Mouse (Mus musculus) liver, embryonic 12.5 days (tissue): ENCODE measurements at regions not wholly inside any gene's neighbourhood (a gene's known extent, or its start where the extent isn't known, plus 50 kb on each side); places are given as distances from the start of the nearest gene placed in this dataset.

Source experiments
- ATAC-seq: fragments of 200-750 bp; cut with Nextera tagmentation; 2 replicates; pipeline ENCODE4 v1.8.0; 2017; ENCODE audit warnings: moderate number of reproducible peaks, mild to moderate bottlenecking, moderate library complexity
- H3K27ac ChIP-seq: fragments of 300-500 bp; sonication (generic); 2 replicates; pipeline ENCODE4 v1.5.1; 2016; ENCODE audit warnings: mild to moderate bottlenecking
- H3K27me3 ChIP-seq: fragments of 300-500 bp; sonication (generic); replicated peaks from 2 replicates; pipeline ENCODE4 v1.6.1; 2016; ENCODE audit warnings: mild to moderate bottlenecking, moderate library complexity
- H3K36me3 ChIP-seq: fragments of 300-500 bp; sonication (generic); 2 replicates; pipeline ENCODE4 v1.6.1; 2016; ENCODE audit warnings: mild to moderate bottlenecking, moderate library complexity
- H3K4me1 ChIP-seq: fragments of 300-500 bp; sonication (generic); 2 replicates; pipeline ENCODE4 v1.6.1; 2016
- H3K4me2 ChIP-seq: fragments of 300-500 bp; sonication (generic); 2 replicates; pipeline ENCODE4 v1.6.1; 2016; ENCODE audit warnings: mild to moderate bottlenecking, moderate library complexity
- H3K4me3 ChIP-seq: fragments of 300-500 bp; sonication (generic); 2 replicates; pipeline ENCODE4 v1.5.1; 2016; ENCODE audit warnings: mild to moderate bottlenecking, moderate library complexity
- H3K9ac ChIP-seq: fragments of 300-500 bp; sonication (generic); 2 replicates; pipeline ENCODE4 v1.6.1; 2016; ENCODE audit warnings: mild to moderate bottlenecking, moderate library complexity
- H3K9me3 ChIP-seq: fragments of 300-500 bp; sonication (generic); replicated peaks from 2 replicates; pipeline ENCODE4 v1.6.1; 2016; ENCODE audit warnings: mild to moderate bottlenecking, moderate library complexity
- WGBS: fragments of 180-500 bp; shearing (Covaris S2); methylation state at CpG from one replicate; pipeline ENCODE4 v1.1.7; 2016; ENCODE audit not compliant: insufficient replicate concordance; 5-methylcytosine and 5-hydroxymethylcytosine counted together

DNA sequence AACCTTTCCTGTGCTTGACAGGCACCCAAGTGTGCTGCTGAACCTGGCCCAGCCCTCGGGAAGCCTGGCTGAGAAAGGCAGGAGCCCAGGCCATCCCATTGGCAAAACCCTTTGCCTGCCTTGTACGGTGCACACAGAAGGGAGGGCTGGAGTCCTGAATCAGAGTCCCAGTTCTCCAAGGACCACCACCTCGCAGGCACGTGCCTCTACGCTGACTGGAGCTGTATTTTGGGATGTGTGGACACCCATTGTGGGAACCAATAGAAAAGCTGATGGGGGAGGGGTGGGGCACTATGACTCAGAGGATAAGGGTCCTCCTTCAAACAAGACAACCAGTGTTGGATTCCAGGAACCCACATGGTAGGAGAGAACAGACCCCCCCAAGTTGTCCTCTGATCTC, 97.4 kb downstream of the 1700001O22Rik start:
- H3K36me3 ChIP-seq = no peaks in the 10 kb centered on the region
- peaks cover 28% of the 10 kb centered on the region for H3K4me1 ChIP-seq
- H3K9ac ChIP-seq = no peak overlapping the region
- H3K27ac ChIP-seq = no peak overlapping the region
- WGBS = 69% methylated on average over 5 of the region's 5 CpGs
- H3K4me3 ChIP-seq = no peak overlapping the region
- ATAC-seq = no peak
- no peaks in the 10 kb centered on the region for H3K9me3 ChIP-seq
- H3K27me3 ChIP-seq = peaks cover 51% of the 10 kb centered on the region
- H3K4me2 ChIP-seq = no peak overlapping the region

DNA sequence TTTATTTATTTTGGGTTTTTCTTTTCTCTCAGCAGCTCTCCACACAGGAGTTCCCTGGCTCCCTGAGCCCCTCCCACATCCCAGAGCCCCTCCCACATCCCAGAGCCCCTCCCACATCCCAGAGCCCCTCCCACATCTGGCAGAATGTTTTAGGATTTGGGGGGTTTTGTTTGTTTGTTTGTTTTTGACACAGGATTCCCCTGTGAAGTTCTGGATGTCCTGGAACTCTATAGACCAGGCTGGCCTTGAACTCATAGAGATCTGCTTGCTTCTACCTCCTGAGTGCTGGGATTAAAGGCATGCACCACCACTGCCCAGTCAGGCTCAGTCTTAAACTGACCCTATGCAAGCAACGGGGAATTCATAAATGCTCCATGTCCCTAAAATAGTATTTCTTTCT, 100.2 kb downstream of the 1700001O22Rik start:
- Histone ChIP-seq H3K27me3 (peaks cover 24% of the 10 kb centered on the region), H3K27ac (no peak overlapping the region), H3K36me3 (no peaks in the 10 kb centered on the region), H3K4me2 (no peak overlapping the region), H3K9me3 (no peaks in the 10 kb centered on the region), H3K4me1 (peaks cover 30% of the 10 kb centered on the region), H3K4me3 (no peak overlapping the region), H3K9ac (no peak overlapping the region)
- 74% methylated on average over 1 of the region's 1 CpGs for WGBS
- ATAC-seq = no peak

DNA sequence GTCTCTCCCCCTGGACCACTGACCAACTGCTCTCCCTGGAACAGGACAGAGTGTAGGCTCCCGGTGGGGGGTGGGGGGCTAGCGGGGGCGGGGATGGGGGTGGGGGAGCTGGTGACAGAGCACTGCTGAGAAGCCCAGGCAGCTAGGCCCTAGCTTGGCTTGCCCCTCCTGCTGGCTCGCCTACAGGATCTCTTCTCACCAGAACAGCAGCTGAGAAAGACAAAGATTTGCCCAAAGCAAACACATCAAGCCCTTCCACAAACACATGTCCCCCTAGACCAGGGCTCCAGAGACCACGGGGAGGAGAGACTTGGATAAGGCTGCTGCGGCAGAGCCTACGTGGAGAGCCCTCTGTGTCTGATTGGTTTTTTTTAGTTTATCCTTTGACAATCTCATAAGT, 100.8 kb downstream of the 1700001O22Rik start:
- Histone ChIP-seq H3K36me3 (no peaks in the 10 kb centered on the region), H3K27ac (peak overlapping the region; percentile 39; the same call in 1 of the 2 replicates), H3K4me3 (no peak overlapping the region), H3K27me3 (peaks cover 18% of the 10 kb centered on the region), H3K4me2 (no peak overlapping the region), H3K9ac (no peak overlapping the region), H3K9me3 (no peaks in the 10 kb centered on the region), H3K4me1 (peaks cover 25% of the 10 kb centered on the region)
- WGBS = 50% methylated on average over 7 of the region's 7 CpGs
- ATAC-seq = no peak

DNA sequence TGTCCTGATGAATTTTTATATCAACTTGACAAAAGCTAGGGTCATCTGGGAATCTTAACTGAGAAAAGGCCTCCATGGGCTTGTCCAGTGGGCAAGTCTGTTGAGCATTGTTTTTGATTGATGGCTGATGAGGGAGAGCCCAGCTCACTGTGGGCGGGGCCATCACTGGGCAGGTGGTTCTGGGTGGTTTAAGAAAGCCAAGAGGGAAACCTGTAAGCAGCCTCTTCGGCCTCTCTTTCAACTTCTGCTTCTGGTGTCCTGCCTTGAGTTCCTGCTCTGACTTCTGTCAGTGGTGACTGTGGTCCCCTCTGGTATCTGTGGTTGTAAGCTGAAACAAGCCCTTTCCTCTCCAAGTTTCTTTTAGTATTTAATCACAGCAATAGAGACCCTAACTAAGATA, 102.6 kb downstream of the 1700001O22Rik start:
- Histone ChIP-seq H3K4me3 (no peak overlapping the region), H3K27me3 (no peaks in the 10 kb centered on the region), H3K4me1 (peaks cover 8% of the 10 kb centered on the region; the same call in 1 of the 2 replicates), H3K36me3 (no peaks in the 10 kb centered on the region), H3K9me3 (no peaks in the 10 kb centered on the region), H3K27ac (no peak overlapping the region), H3K4me2 (no peak overlapping the region), H3K9ac (no peak overlapping the region)
- whole genome bisulfite sequencing = 63% methylated on average over 2 of the region's 2 CpGs
- ATAC-seq = no peak

DNA sequence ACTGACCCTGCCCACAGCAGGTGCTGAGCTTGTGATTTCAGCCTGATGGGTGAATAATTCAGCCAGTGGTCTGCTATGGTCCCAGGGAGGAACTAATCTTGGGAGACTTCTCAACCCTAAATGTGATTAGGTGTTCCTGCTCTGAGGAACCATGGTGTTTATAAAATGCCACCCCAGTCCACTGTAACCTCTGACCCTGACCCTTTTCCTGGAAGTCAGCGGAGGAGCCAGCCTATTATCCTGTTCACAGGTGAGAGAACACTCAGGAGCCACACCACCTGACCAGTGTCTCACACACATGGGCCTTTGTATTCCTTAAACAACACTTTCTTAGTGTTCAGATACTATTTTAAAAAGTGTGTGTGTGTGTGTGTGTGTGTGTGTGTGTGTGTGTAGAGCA, 103.0 kb downstream of the 1700001O22Rik start:
- H3K27ac ChIP-seq = peak overlapping the region; percentile 61
- H3K4me2 ChIP-seq = peak overlapping the region; percentile 32; the same call in 1 of the 2 replicates
- H3K9me3 ChIP-seq = no peaks in the 10 kb centered on the region
- peaks cover 8% of the 10 kb centered on the region; the same call in 1 of the 2 replicates for H3K4me1 ChIP-seq
- H3K4me3 ChIP-seq = no peak overlapping the region
- H3K36me3 ChIP-seq = no peaks in the 10 kb centered on the region
- WGBS = 77% methylated on average over 1 of the region's 1 CpGs
- 0 out of 2 replicates have a peak, but pooled peaks have one; percentile 2 for ATAC-seq
- H3K27me3 ChIP-seq = peaks cover 2% of the 10 kb centered on the region; the same call in 1 of the 2 replicates
- H3K9ac ChIP-seq = no peak overlapping the region

DNA sequence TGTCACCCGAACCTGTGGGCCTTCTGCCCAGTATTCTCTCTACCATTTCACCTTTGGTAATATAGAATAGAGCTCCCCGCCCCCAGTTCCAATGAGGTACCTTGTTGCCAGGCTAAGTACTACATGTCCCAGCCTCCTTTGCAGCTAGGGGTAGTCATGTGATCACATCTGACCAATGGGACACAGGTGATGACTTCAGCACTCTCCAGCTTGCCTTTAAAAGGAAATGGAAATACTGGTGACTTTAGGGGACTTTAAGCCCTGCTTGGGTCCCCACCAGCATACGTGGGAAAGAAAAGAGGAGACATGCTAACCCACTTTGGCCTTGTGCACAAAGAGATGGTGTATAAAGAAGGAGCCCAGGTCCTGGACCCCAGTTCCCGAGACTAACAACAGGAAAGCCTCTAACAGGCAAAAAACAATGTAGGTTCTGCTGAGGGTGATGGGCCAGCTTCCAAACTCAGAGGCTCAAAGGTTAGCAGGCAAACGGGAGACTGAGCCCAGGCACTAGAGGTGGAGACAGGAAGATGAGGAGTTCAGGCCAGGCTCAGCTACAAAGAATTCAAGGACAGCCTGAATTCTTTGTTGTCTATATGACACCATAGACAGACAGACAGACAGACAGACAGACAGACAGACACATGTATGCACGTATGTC, 103.5 kb downstream of the 1700001O22Rik start:
- peak overlapping the region; percentile 61 for H3K27ac ChIP-seq
- no peak overlapping the region for H3K4me3 ChIP-seq
- no peaks in the 10 kb centered on the region for H3K36me3 ChIP-seq
- ATAC-seq = peak; percentile 65
- no peaks in the 10 kb centered on the region for H3K9me3 ChIP-seq
- peak overlapping the region; percentile 32 for H3K4me2 ChIP-seq
- peaks cover 8% of the 10 kb centered on the region; the same call in 1 of the 2 replicates for H3K27me3 ChIP-seq
- peaks cover 8% of the 10 kb centered on the region; the same call in 1 of the 2 replicates for H3K4me1 ChIP-seq
- 25% methylated on average over 6 of the region's 6 CpGs for WGBS
- peak overlapping the region; percentile 13; the same call in 1 of the 2 replicates for H3K9ac ChIP-seq

DNA sequence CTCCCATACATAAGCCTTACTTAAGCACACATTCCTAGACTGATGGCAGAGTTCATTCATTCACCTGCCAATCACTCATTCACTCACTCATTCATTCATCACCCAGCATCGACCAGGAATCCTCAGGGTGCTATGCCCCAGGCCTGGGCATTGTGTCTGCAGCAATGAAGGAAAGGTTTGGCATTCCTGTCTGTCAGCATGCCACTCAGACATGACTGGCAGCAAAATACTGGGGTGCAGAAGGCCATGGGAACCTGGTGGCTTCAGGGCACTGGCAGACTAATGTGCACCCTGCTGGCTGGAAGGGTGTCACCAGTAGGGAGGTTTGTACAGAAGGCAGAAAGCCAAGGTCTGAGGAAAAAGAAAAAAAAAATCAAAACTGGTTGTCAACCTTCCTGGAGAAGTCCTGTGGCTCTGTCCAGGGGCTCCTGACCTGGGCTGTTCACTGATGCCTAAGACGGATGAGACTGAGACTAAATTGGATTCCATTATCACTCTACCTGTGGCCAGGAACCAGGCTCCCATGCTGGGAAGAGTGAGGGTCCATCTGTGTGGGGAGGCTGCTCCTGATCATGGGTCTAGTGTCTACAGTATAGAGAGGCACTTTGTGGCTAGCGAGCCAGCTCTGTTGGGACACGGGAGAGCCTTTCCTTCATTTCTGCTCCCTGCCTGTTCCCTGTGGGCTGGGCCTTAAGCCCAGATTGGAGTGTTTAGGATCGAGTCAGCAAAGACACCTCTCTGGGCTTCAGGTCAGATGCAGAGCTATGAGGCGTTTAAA, 104.1 kb downstream of the Cstad start:
- 72% methylated on average over 6 of the region's 6 CpGs for WGBS
- Histone ChIP-seq H3K4me3 (no peak overlapping the region), H3K36me3 (no peaks in the 10 kb centered on the region), H3K4me2 (no peak overlapping the region), H3K27me3 (peaks cover 16% of the 10 kb centered on the region), H3K9me3 (no peaks in the 10 kb centered on the region), H3K4me1 (peaks cover 9% of the 10 kb centered on the region), H3K9ac (no peak overlapping the region), H3K27ac (no peak overlapping the region)
- ATAC-seq = no peak

DNA sequence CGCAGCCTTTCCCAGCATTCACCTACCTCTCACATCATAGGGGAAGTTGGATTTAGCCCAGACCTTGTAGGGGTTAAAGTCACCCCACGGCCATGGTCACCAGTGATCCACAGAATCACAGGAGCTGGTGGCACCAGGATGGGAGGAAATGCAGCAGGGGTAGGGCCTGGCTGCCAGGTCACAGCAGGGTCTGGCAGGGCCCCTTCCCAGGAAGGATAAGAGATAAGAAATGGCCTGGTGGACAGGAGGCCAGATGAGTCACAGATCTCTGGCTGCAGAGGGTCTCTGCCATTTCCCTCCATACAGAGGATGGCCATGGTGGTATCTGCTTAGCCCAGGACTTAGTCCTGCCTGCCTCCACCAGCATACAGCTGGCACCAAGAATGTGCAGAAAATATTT, 103.0 kb downstream of the Cstad start:
- ATAC-seq = no peak
- no peak overlapping the region for H3K27ac ChIP-seq
- 33% methylated on average over 2 of the region's 2 CpGs for WGBS
- H3K36me3 ChIP-seq = no peaks in the 10 kb centered on the region
- H3K4me2 ChIP-seq = no peak overlapping the region
- peaks cover 27% of the 10 kb centered on the region for H3K27me3 ChIP-seq
- no peaks in the 10 kb centered on the region for H3K9me3 ChIP-seq
- H3K9ac ChIP-seq = no peak overlapping the region
- peaks cover 20% of the 10 kb centered on the region for H3K4me1 ChIP-seq
- no peak overlapping the region for H3K4me3 ChIP-seq

DNA sequence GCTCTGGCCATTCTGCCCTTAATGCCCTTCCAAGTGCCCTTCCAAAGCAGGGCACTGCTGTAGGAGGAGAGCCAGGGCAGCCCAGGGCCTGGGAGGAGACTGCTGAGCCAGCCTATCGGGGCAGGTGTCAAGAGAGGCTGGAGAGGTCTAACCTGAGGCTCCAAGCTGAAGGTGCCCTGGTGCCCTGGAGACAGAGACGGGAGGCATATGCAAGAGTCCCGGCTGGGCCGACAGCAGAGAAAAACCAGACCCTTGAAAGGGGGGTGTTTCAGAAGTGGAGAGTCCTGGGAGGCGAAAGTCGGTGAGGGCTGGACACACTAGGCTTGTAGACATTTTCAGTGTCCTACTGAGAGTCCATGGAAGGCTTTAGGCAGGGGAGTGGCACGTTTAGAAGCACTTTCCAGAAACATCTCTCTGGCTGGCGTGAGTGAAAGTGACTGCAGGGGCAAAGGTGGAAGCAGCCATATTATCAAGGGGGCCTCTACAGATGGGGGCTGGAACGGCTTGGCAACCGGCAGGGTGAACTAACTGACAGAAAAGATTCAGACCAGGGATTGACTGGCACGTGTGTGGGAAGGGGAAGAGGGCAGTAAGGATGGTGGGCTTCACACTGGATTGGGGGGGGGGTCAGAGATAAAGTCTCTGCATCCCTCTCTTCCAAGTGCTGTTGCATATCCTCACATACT, 101.1 kb downstream of the Cstad start:
- H3K4me1 ChIP-seq = peaks cover 33% of the 10 kb centered on the region
- no peaks in the 10 kb centered on the region for H3K36me3 ChIP-seq
- H3K4me2 ChIP-seq = no peak overlapping the region
- no peak overlapping the region for H3K9ac ChIP-seq
- no peaks in the 10 kb centered on the region for H3K9me3 ChIP-seq
- no peak overlapping the region for H3K4me3 ChIP-seq
- peaks cover 46% of the 10 kb centered on the region for H3K27me3 ChIP-seq
- ATAC-seq = no peak
- WGBS = 56% methylated on average over 11 of the region's 11 CpGs
- peak overlapping the region; percentile 43; the same call in 1 of the 2 replicates for H3K27ac ChIP-seq

DNA sequence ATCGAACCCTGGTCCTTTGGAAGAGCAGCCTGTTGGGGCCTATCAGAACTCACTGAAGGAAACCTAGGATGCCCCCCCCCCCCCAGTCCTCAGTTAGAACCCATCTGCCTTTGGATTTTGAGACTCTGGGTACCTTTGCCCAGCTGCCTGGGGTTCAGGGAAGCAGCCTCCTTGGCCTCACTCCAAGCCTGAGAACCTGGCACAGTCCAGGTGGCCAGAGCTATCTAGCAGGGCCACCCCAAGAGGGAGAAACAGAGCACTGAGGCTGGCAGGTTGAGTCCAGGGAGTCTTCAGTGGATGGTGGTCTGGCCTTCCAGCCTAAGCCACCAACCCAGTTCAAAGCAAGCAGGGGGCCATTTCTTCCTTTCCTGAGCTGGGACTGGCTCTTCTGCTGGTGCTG, 100.2 kb downstream of the Cstad start:
- peaks cover 46% of the 10 kb centered on the region for H3K27me3 ChIP-seq
- no peak overlapping the region for H3K4me2 ChIP-seq
- H3K4me3 ChIP-seq = no peak overlapping the region
- 67% methylated on average over 1 of the region's 1 CpGs for WGBS
- H3K4me1 ChIP-seq = peaks cover 36% of the 10 kb centered on the region
- no peak for ATAC-seq
- no peaks in the 10 kb centered on the region for H3K36me3 ChIP-seq
- H3K9me3 ChIP-seq = no peaks in the 10 kb centered on the region
- H3K27ac ChIP-seq = no peak overlapping the region
- no peak overlapping the region for H3K9ac ChIP-seq

DNA sequence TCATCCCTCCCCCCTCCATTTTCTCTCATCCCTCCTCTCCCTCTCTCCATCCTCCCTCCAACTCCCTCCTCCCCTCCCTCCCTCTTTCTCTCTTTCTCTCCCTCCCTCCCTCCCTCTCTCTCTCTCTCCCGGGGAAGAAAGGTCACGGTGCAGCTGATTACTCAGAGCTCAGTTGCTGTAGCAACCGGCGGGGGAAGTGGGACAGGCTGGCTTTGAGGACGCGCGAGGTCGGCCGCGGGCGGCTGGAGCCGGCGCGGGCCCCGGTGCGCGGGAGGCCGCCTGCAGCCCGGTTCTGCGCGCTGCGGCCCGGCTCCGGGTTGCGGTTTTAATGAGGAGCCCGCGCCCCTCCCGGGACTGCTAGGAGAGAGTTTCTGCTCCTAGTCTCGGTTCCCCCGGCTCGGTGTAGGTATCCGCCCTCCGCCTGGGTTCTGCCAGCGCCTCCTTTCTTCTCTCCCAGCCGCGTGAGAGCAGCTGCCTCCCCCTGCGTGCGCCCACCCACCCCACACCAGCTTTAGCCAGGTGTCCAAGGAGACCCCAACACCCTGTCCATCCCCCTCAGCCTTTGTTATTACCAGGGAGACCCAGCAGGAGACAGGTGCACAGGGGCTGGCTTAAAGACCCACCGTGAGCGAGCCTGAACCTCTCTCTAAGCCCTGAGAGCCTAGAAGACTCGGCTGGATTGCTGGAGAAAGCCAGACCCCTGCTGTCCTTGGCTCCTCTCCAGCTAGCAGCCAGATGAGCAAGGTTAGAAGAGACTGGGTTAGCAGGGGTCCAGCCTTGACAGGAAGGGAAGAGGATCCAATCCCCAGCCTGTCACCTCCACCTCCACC, 98.6 kb downstream of the Cstad start:
- Histone ChIP-seq H3K27me3 (peaks cover 46% of the 10 kb centered on the region), H3K27ac (peak overlapping the region; percentile 76), H3K4me2 (peak overlapping the region; percentile 61), H3K36me3 (no peaks in the 10 kb centered on the region), H3K9ac (peak overlapping the region; percentile 54), H3K4me3 (peak overlapping the region; percentile 33), H3K9me3 (no peaks in the 10 kb centered on the region), H3K4me1 (peaks cover 37% of the 10 kb centered on the region)
- 3% methylated on average over 41 of the region's 41 CpGs for WGBS
- ATAC-seq = 0 out of 2 replicates have a peak, but pooled peaks have one; percentile 19
